In the genomic region with DNA sequence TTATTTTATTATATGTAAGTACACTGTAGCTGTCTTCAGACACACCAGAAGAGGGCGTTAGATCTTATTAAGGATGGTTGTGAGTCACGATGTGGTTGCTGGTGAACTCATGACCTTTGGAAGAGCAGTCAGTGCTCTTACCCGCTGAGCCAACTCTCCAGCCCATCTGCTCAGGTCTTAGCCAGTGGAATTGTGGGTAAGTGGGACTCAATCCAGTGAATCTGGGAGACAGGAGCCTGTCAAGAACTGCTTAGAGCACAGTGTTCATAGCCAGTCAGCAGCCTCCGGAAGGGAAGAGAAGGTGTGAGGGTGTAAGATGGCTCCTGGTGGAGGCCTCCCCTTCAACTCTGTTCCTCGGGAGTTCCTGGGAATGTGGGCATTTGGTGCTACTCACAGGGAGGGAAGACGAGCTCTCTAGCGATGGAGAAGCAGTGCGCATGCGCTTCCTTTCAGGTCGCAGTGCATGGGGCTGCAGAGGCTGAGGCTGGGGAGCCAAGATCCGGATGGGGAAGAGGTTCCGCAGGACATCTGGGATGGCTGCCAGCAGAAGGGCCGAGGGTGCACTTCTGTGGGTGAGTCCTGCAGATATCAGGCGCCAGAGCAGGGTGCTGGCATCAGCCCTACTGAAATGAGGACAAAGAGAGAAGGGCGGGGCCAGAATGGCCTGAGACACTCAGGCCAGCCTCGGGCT, we compare ENCODE assay signal across 10 mouse cellular contexts. TPM values are rescaled to one million over a fixed set of nuclear protein-coding genes. Genes with fewer than 3 reads are reported as not detected.
DNase-seq lines count a peak whose midpoint lies in the region; ATAC-seq lines count a peak whose summit lies in the region.
"Had no signal": no experiment of that assay in that cellular context is flagged by ENCODE, and none has a peak within 500 bp of the region (broad histone marks: within the 10 kb centered on the region; RNA-seq: fewer than 3 reads in every experiment).

No protein-coding gene starts in this region.

- no peak overlapping the region for H3K27ac ChIP-seq in heart, embryonic 13.5 days (replicated peaks)
- H3K27ac ChIP-seq: embryonic facial prominence, embryonic 13.5 days had no signal

- H3K9me3 ChIP-seq in heart, embryonic 13.5 days: no peaks in the 10 kb centered on the region
- H3K9me3 ChIP-seq: embryonic facial prominence, embryonic 13.5 days had no signal

- peak; percentile 51 for DNase-seq in gastrocnemius, adult 18-20 months (ENCODE audit: low spot score)
- DNase-seq in gastrocnemius, postnatal 4 days (ENCODE audit: low spot score in 2 of 2): no peak
- peak; percentile 17 for DNase-seq in right cerebral cortex, postnatal 4 days
- no peak for DNase-seq in right cerebral cortex, adult 2 months (ENCODE audit: low spot score in 2 of 2)
- DNase-seq in T-cell, adult 2 months (ENCODE audit: low spot score): no peak
- no peak for DNase-seq in embryo, embryonic 11 days

- H3K4me2 ChIP-seq in heart, embryonic 13.5 days: peak overlapping the region; percentile 26; the same call in 1 of the 2 replicates
- H3K4me2 ChIP-seq: embryonic facial prominence, embryonic 13.5 days had no signal

- H3K4me1 ChIP-seq in heart, embryonic 13.5 days: peaks cover 13% of the 10 kb centered on the region
- H3K4me1 ChIP-seq: embryonic facial prominence, embryonic 13.5 days had no signal

- peaks cover 9% of the 10 kb centered on the region; the same call in 1 of the 2 replicates for H3K27me3 ChIP-seq in heart, embryonic 13.5 days (replicated peaks)
- H3K27me3 ChIP-seq: embryonic facial prominence, embryonic 13.5 days had no signal

- ATAC-seq in heart, embryonic 13.5 days (ENCODE audit: extremely low read depth, insufficient number of reproducible peaks, low FRiP score, low TSS enrichment): no peak
- peak; percentile 65 for ATAC-seq in megakaryocyte progenitor cell, adult 5-6 weeks (replicated peaks; ENCODE audit: poor library complexity)

- no peak overlapping the region for H3K4me3 ChIP-seq in heart, embryonic 13.5 days
- H3K4me3 ChIP-seq: embryonic facial prominence, embryonic 13.5 days had no signal

- H3K9ac ChIP-seq in heart, embryonic 13.5 days: 0 out of 2 replicates have a peak overlapping the region, but pooled peaks have one; percentile 2
- H3K9ac ChIP-seq: embryonic facial prominence, embryonic 13.5 days had no signal

- no peaks in the 10 kb centered on the region for H3K36me3 ChIP-seq in heart, embryonic 13.5 days
- H3K36me3 ChIP-seq: embryonic facial prominence, embryonic 13.5 days had no signal

- whole genome bisulfite sequencing in heart, embryonic 13.5 days: 37% methylated on average over 16 of the region's 16 CpGs

RNA-seq across cellular contexts. Expression of a gene that starts 8.3 kb away (rescaled TPM):
- total RNA-seq in gastrocnemius, adult 18-20 months (2021): under 1 TPM in 1 of 2 experiments, not detected in 1; 0.14 TPM
- total RNA-seq in gastrocnemius, postnatal 4 days (2021): not detected
- not detected in 2 replicates for polyA plus RNA-seq in heart, embryonic 13.5 days (2015; fragmentation: Nextera tagmentation; extraction: Ambion mirVana)
- total RNA-seq in megakaryocyte progenitor cell, adult 5-6 weeks (2015): not detected in 2 replicates
- total RNA-seq in megakaryocyte progenitor cell, adult 5-6 weeks (2017): not detected in 2 replicates
- polyA plus RNA-seq: embryonic facial prominence, embryonic 13.5 days; limb, embryonic 11.5 days had no signal

RNA-seq across cellular contexts. Expression of a gene that starts 25.7 kb away (rescaled TPM):
- not detected for total RNA-seq in gastrocnemius, adult 18-20 months (2021)
- total RNA-seq in gastrocnemius, postnatal 4 days (2021): not detected
- 0.45 and 0.70 TPM in 2 replicates for polyA plus RNA-seq in heart, embryonic 13.5 days (2015; fragmentation: Nextera tagmentation; extraction: Ambion mirVana)
- not detected in 2 replicates for total RNA-seq in megakaryocyte progenitor cell, adult 5-6 weeks (2015)
- total RNA-seq in megakaryocyte progenitor cell, adult 5-6 weeks (2017): not detected in 2 replicates

RNA-seq across cellular contexts. Expression of a gene that starts 36.4 kb away (rescaled TPM):
- total RNA-seq in gastrocnemius, adult 18-20 months (2021): 10 to 100 TPM in 1 of 2 experiments, 1 to 10 TPM in 1; 5.0 to 10.8 TPM
- 1 to 10 TPM; 4.5 to 6.0 TPM for total RNA-seq in gastrocnemius, postnatal 4 days (2021)
- 0.88 and 0.94 TPM in 2 replicates for polyA plus RNA-seq in heart, embryonic 13.5 days (2015; fragmentation: Nextera tagmentation; extraction: Ambion mirVana)
- not detected in 2 replicates for total RNA-seq in megakaryocyte progenitor cell, adult 5-6 weeks (2015)
- not detected in 2 replicates for total RNA-seq in megakaryocyte progenitor cell, adult 5-6 weeks (2017)
- polyA plus RNA-seq: limb, embryonic 11.5 days had no signal

Comparison
In these comparisons a context has a peak if more than half of its experiments do, and no peak if none do; other contexts are left out.
1. DNase-seq: peak in gastrocnemius, adult 18-20 months (single experiment) and right cerebral cortex, postnatal 4 days (single experiment); none in gastrocnemius, postnatal 4 days (0 of 2), right cerebral cortex, adult 2 months (0 of 2), T-cell, adult 2 months (single experiment) and embryo, embryonic 11 days (single experiment).
2. RNA of a gene that starts 36.4 kb away (total RNA-seq): 5.0 to 10.8 TPM in gastrocnemius, adult 18-20 months and 4.5 to 6.0 TPM in gastrocnemius, postnatal 4 days; not detected in megakaryocyte progenitor cell, adult 5-6 weeks; every median in the first group is over 4 times any median in the second.